Mouse (Mus musculus) 416B (cell line): ENCODE data around the gene Ccdc117.
"Not testable (repeated sequence)": the region's sequence is repeated elsewhere in the genome, so short reads cannot be mapped to it uniquely, and the experiment has no call there.

Experiments
- DNase-seq: peaks from one replicate; pipeline ENCODE4 v3.0.0; 2011; ENCODE audit warnings: low read depth

The Ccdc117 gene

DNA sequence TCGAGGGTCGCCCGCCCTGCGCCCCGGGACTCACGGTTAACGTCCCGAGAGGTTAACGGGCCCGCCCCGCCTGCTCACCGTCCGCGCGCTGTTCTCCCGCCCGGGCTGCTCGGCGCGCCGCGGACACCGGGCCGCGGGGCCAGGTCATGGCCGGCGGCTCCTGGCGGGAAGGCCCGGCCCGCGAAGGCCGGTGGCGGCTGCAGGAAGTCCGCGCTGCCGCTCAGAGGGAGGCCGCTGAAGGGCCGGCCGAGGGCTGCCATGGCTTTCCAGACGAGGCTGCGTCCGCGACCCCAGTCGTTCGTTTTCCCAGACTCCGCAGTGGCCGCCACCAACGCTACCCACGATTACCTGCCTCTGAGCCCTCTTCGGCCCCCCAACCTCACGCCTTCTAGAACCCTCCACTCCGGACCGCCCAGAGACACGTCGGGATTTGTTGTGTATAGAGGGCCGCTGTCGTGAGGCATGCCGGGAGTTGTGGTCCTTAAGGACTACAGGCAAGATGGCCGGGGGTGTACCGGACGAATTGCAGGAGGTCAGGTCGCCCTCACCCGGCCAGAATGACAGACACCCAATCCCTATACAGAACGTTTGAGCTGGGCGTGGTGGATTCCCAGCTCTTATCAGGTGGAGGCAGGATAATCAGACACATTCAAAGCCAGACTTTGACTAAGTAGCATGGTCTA lies at the start of gene Ccdc117:
TSS of gene Ccdc117 (minus strand) at position 389 of the 683 bp plus-strand sequence.
- peak; percentile 98 for DNase-seq

DNA sequence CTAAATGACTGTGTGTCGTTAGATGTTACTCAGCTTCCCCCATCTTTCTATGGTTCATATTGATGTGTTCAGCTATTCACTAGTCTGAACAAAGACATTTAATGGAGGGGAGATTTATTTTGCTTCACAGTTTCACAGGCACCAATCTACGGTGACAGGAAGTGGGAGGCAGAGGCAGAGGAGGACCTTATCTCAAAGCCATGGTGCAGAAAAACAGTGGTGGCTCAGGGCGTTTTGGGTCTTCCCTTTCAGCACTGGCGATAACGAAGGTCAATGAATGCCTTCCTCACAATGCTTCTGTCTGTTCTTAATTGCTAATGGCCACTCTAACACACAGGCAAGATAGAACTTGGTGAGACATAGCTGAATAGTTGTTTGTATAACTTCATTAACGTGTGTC lies 33.1 kb upstream of the Ccdc117 start:
- DNase-seq = no peak

DNA sequence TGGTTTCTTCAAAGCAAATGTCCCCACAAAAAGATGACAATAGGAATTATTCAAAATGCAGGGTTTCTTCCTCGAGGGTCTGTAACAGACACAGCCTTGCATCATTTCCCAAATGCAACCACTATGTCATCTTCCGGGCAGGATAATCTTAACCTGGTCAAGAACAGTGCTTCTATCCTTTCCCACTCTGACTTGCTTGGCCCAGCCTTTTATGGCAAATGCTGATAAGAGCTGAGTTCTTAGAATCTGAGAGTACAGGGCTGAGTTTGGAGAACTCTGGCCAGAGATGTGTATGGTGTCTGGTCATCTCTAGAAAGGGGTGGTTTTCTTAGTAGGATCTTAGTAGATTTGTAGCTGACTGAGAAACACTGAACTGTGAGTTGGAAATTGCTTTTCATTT lies 31.8 kb upstream of the Ccdc117 start:
- DNase-seq = no peak

DNA sequence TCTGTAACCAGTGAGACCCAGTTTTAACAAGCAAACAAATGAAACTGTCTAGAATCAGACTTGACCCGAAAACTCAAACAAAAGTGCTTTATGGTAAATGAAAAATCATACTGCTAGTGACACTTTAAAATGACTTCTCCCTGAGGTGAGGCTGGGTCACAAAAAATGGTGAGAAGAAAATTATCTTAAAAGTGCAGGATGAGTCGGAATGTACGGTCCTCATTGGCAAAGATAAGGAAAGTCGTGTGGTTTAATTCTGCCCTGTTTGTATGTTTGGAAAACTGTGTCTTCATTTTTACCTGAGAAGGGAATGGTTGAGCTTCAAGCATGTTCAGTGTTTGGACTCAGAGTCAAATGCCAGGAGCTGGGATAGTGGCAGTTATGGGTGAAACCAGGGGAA lies 29.9 kb upstream of the Ccdc117 start:
- no peak for DNase-seq

DNA sequence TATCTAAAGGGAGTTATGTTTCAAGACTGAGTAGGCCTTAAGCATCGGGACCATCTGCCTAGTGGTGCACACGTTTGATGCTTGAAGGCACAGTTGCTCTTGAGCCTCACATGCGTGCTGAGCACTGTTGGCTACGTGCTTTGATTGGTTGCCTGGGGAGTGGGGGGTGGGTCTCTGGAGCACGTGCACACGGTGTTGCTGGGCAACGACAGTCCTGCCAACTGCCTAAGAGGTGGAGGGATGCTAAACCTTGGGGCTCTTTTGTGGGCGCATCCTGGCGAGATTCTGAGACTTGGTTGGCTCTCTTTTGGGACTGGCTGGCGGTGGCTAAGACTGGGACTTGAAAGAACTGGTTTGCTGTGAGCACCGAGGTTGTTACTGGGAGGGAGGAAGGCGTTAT lies 27.5 kb upstream of the Ccdc117 start, which contains the start of gene Ankrd36:
TSS of gene Ankrd36 (plus strand) at position 211 of the 400 bp plus-strand sequence.
- DNase-seq = no peak

DNA sequence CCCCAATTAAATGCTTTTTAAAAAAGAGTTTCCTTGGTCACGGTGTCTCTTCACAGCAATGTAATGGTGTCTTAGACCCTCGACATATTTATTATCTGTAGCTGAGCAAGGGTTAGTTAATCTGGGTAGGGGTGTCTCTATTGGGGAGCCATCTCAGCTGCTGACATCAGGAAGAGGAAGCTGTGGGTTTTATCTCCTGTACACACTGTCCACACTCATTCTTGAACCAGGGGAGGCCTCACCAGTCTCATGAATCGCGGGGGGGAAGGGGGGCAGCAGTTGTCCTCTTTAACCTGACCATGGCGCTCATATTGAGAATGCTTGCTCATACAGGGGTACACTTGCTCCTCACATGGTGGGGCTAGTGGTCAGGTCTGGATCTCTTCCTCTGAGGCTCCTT lies 26.1 kb upstream of the Ccdc117 start:
- peak; percentile 30 for DNase-seq

DNA sequence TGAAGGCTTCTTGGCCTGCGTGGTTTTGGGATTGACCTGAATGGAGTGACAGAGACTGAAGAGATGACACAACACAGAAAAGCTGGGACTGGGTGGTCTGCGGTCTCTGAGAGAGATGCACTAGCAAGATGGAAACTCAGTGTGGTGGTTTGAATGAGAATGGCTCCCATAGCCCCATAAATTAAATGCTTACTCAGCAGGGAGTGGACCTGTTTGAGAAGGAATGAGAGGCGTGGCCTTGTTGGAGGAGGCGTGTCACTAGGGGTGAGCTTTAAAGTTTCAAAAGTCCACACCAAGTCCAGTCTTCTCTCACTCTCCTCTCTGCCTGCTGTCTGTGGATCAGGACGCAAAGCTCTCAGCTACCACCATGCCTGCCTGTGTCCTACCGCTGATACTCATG lies 25.7 kb upstream of the Ccdc117 start:
- DNase-seq = no peak

DNA sequence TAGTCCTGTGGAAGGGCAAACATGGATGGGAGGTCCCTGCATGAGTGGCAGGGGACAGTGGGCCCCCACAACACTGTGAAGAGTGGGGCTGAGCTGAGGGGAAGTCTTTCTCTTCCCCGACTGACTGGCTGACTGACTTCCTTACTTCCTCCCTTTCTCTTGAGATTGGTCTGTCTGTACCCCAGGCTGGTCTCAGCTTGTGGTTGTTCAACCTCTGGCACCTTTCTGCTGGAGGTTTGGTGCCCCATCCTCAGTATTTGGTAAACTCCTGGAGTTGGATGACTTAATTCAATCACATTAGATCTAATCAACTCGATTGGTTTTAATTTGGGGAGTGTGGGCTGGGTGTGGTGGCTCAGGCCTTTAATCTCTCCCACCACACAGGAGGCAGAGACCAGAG lies 24.5 kb upstream of the Ccdc117 start:
- DNase-seq = no peak

DNA sequence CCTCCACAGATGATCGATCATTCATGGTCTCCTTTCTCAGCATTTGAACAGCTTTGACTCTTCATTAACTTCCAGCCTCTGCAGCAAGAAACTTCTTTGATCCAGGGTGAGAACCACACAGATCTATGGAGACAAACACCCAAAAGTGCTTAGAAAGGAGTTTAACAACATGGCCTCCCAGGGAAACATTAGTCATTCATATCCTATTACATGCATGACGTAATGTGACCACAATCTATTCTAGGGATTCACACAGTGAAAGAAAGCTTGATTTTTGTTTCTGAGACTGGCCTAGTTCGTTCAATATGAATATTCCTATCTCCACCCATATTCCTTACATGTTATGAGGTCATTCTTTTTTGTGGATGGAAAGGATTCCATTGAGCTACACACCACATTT lies 23.6 kb upstream of the Ccdc117 start:
- peak; percentile 81 for DNase-seq

DNA sequence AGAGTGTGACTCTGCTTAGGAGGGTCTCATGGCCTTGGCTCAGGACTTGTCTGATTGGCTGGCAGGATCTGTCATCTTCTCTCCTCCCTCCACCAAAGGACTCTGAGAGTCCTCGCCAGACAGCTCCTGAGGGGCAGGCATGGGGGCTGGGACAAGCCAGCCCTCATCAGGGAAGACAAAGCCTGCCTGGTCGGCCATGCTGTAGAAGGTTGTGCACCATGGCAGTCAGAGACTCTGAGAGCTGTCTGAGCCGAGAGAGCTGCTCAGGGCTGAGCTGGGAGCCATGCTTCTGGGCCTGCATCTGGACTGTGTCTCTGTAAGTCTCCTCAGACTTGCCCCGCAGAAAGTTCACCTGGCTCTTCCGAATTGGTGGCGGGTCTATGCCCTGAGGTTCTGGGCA lies 21.9 kb upstream of the Ccdc117 start:
- DNase-seq = no peak

DNA sequence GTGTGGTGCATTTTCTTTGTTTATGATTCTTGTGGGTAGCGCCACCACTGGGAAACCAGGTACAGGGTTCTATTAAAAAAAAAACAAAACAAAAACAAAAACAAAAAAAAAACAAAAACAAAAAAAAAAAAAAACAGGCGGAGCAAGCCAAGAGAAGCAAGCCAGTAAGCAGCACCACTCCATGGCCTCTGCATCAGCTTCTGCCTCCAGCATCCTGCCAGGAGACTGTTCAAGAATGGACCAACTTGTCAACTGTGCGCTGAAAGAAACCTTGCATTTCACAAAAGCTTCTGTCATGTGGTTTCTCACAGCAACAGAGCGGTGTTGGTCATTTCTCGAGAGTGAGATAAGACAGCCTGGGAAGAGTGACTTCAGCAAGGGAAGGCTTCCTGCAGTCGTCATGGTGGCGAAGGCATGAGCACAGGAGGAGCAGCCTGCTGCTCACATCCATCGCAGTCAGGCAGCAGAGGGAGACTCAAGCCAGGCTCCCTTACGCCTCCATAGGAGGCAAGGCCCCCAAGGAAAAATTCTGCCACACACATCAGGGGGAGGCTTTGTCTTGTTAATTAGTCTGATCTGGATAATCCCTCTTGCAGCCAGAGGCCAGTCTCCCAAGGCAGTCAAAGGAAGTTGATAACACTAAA lies 20.8 kb upstream of the Ccdc117 start:
- DNase-seq = no peak

DNA sequence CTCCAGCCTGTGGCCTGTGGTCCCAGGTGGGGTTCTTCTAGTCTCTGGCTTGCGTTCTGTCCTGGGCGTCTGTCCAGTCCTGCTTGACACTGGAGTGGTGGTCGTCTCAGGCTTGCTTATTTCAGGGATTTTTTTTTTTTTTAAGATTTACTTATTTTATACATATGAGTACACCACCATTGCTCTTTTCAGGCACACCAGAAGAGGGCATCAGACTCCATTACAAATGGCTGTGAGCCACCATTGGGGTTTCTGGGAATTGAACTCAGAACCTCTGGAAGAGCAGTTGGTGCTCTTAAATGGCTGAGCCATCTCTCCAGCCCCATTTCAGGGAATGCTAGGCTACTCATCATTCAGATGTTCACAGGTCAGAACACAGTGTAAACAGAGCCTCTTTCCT lies 18.3 kb upstream of the Ccdc117 start:
- no peak for DNase-seq

DNA sequence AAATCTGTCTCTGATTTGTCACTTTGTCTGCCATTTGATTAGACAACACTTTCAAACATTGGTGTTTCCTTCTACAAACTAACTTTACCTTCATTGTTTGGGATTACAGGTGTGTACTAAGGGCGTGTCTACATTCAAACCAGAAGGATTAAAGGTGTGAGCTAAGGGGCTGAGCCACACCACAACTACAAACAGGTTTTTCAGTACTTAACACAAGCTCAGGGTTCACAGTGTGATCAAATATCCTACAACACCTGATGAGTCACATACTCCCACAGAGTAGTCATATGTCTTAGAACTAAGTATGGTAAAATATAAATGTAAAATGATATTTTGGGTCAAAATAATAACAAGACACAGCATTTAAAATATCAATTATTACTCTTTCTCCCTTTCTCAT lies 9.9 kb upstream of the Ccdc117 start:
- no peak for DNase-seq

DNA sequence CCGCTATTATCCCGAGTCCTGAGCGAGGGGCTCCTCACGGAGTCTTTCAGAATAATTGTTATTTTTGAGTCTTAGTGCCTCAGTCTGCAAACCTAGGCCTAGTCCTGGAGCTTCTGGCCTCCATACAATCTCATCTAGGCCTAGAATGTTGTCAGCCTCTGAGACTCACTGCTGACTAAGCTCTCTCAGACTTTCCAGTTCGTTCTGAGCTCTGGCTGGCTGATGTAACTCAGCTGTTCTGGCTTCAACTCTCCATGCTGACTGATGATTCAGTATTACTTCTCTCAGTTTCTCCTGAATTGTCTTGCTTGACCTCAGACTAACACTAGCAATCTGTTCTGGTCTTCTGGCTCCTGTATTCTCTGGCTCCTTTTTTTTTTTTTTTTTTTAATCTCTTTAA lies 9.4 kb upstream of the Ccdc117 start:
- DNase-seq = no peak

DNA sequence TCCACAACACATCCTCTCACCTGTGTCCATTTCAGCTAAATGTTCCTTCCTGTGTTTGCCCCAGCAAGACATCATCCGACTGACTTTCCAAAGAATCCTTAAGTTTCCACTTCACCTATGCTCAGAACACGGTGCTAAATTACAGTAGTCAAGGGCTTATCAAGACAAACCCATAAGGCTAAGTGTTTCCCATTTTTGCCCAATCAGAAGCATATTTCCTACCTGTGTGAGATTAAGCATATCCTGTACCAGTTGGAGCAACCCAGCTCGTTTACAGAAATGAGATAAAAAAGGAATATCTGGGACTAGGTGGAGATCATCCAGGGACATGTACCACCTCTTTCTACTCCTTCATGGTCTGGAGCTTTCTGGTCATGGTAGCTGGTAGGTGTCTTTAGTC lies 4.7 kb upstream of the Ccdc117 start:
- no peak for DNase-seq

DNA sequence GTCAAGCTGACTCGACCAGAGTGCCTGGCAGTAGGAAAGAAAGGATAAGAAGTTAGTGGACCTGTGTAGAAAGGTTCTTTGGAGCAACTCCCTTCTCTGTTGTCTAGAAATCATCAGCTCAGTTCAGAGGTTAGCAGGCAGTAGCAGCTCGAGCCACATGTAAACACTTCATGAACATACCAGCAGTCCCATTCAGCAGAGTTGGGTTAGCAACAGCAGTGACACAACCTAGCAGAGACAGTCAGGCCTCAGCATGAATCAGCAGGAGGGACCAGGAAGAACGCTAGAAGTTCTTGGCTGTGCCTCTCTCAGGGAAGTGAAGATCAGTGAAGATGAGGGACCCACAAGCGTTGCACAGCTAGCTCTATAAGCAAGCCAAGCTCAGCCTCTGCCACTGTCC lies 3.5 kb upstream of the Ccdc117 start:
- no peak for DNase-seq

DNA sequence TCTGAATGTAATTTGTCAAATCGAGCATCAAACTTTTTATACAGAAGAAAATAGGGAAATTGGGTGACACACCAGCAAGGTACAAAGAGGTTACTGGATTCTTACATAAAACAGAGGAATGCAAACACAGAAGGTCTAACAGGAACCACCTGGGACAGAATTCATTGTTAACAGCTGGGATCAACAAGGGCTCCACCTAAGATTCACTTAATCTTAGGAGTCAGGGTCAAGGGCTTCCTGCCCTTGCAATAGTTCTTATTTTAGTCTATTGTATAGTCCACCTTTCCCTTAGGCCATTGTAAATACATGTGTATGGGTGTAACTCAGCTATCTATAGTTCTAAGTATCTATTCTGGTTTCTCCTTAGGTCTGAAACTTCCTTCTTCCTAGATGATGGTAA lies 2.7 kb upstream of the Ccdc117 start:
- not testable (repeated sequence) for DNase-seq

DNA sequence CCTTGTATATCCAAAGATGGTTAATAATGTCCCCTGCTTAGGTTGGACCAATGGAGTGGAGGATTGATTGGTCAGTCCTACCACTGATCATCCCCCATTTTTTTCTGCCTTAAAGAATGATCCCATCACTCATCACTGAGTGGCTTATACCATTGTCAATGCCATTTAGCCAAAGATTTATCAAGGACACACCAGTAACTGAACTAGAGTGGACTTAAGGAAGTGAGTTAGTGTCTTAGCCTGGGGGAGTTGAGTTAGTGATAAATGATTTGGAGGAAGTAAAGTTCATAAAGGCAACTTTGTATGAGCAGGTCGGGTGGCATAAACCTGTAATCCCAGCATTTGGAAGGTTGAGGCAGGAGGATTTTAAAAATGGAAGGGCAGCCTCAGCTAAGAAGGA lies 1.3 kb upstream of the Ccdc117 start:
- no peak for DNase-seq

DNA sequence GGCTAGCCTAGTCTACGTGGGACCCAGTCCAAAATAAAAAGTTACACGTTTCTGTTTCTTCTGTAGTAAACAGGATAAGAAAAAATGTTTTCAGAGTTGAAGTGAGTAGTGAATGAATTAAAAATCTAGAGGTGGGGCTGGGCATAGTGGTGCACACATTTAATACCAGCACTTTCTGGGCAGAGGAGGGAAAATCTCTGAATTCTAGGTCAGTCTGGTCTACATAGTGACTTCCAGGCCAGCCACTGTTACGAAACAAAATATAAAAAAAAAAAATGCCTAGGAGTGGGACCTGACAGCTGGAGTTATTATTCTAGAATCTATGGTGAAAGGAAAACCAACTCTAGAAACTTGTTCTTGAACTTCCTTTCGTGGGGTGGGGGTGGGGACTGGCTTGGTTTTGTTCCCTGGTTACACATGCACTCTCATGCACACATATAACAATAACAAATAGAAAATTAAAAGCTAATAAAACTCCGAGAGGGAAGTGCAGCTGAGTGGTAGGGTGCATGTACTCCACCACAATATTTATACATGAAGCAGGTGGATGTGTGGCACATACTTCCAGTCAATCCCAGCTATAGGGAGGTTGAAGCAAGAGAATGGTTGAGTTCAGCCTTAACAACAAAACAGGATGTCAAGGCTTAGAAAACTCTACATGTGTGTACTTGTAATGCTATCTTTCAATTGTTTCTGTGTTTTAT lies 647 bp upstream of the Ccdc117 start:
- no peak for DNase-seq

DNA sequence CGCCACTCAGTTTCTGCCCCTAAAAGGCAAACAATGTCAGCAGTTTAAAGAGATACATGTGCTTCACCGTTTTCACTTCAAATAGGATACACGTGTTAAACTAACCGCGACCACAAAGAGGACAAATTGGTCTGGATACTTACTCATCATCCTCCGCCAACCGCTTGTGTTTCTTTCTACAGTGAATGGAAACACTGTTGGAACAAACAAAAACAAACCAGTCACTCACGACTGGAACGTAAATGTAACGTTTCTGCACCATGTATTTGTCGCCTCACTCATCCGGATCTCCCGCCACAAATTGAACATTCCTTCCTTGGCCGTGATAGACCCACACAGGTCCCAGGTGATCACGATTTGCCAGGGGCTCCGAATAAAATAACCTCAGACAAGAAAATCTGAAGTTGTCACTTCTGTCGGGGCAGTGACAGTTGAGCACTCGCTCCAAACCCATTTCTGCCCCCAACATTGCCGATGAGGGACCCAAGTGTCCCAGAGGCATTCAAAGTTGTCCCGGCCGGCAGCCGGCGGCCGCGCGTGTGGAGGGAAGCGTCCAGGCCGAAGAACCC lies 673 bp downstream of the Ccdc117 start:
- DNase-seq = peak; percentile 89

DNA sequence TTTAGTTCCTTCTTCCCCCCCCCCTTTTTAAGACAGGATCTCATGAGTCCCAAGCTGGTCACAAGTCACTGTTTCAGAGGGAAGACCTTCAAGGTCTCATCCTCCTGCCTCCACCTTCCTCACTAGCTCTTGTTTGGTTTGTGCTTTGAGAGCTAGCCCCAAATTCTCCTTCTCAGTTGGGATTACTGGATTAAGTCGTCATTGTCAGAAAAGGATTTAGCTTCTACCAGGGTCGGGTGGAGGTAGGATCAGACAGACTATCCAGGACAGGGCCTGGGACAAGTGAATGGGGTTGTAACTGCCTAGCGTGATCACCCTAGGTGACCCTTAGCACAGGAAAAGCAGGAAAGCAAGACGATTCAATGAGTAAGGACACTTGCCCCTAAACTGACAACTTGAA lies 1.7 kb downstream of the Ccdc117 start:
- no peak for DNase-seq

DNA sequence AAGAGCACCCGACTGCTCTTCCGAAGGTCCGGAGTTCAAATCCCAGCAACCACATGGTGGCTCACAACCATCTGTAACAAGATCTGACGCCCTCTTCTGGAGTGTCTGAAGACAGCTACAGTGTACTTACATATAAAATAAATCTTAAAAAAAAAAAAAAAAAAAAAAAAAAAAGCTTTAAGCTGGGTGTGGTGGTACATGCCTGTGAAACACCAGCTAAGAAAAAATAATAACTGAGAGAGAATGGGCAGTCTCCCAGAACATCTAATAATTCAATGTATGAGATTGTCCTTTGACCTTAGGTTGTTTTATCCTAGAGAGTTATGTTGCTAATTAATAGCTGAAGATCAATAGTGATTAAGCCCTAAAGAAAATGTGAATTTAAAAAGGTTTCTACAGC lies 4.5 kb downstream of the Ccdc117 start:
- not testable (repeated sequence) for DNase-seq

DNA sequence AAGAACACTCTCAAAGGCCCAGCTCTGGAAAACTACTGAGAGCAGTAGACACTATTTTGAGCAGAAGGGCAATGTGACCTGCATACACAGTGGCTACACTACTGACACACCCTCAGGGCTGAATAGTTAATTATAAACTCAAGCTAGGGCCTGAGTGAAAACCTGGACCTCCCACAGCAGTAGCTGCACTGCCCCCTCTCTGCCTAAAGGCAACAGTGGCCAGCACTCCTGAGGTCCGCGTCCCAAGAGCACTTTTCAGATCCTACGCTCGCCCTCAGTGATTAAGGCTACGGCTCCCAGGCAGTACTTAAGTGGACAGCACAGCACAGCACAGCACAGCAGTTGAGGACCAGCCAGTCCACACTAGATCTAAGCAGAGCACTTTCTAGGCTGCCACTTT lies 8.9 kb downstream of the Ccdc117 start:
- DNase-seq = no peak
